Mouse (Mus musculus) cerebellum, adult 2 months (tissue): ENCODE measurements around the gene Ccl6.

Experiments used
- CTCF ChIP-seq: fragments of 200-500 bp; IDR thresholded peaks from 2 replicates; pipeline ENCODE4 v1.5.1; 2011; ENCODE audit warnings: low read depth, mild to moderate bottlenecking, control low read depth, low read length, moderate library complexity, borderline replicate concordance; ENCODE audit not compliant: insufficient read depth
- POLR2A ChIP-seq: fragments of 200-500 bp; IDR thresholded peaks from 2 replicates; pipeline ENCODE4 v1.6.1; 2011; ENCODE audit warnings: low read length, control low read depth, borderline replicate concordance; ENCODE audit not compliant: insufficient read depth

GRCm38 (mm10) chr11:83572223-83572622 is 20.7 kb downstream of the Ccl6 start:
- TF ChIP-seq CTCF (no peak), POLR2A (no peak)
